Mouse (Mus musculus): ENCODE results near the gene Cemip2.

The Cemip2 gene

DNA sequence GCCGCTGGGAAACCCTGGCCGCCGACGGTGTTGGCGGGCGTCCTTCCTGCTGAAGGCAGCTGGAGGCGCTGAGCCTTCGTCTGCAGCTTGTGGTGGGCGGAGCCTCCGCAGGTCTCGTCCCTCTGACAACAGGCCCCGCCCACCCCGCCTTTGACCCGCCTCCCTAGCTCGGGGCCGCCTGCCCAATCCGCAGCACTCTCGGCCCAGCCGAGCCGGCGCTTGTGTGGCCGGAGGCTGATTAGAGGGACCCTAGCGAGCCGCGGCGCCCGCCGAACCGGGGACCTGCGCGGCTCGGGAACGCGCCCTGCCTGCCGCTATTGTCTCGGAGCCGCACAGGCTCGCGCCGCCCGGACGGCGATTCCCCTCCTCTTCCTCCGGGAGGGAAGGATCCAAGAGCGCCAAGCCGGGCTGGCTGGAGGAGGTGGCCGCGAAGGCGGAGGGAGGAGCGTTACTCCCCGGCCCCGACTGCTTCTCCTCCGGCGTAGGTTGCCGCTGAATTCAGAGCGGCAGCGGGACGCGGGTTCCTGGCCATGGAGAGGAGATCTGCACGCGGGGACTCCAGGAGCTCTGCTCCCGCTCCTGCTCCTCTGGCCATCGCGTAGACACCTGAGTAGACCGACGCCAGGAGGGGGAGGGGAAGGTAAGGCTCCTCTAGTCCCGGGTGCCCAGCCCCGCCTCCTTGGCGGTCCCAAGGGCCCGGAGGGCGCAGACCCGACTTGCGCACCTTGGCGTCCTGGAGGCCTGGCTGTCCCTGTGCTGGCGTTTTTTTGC lies at the start of gene Cemip2:
Cemip2 (plus strand) TSS at position 196 of the 771 bp plus-strand sequence.
- peak; percentile 96 to 97 for DNase-seq

DNA sequence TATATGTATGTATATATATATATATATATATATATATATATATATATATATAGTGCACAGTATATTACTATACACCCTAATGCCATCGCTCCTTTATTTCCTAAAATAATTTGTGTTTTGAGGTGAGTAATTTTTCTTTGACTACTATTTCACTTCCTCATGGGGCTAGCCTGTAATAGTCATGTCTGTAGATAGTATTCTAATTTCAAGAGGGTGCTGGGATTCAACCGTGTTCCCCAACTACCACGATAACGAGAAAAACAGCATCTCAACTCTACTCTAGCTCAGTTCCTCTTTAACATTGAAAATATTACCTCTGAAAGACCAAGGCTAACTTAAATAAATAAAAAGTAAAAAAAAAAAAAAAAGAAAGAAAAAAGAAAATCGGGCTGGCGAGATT lies 49.8 kb upstream of the Cemip2 start:
- DNase-seq = no peak

DNA sequence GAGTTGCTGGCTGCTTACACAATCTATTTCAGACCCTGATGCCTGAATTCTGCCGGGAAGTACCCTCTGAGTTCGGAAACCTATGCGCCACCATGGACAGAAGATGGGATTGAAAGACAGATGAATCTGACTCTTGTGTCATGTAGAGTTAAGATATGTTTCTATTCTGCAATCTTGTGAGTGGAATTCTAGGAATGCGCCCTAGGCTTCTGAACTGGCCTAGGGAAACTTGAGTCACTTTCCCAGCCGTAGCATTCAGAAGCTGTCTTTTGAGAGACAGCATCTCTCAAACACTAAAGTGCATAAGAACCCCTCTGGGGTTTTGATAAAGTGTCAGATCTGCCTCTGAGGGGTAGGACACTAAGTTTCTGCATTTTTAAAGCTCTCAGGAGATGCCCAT lies 46.3 kb upstream of the Cemip2 start:
- no peak for DNase-seq

DNA sequence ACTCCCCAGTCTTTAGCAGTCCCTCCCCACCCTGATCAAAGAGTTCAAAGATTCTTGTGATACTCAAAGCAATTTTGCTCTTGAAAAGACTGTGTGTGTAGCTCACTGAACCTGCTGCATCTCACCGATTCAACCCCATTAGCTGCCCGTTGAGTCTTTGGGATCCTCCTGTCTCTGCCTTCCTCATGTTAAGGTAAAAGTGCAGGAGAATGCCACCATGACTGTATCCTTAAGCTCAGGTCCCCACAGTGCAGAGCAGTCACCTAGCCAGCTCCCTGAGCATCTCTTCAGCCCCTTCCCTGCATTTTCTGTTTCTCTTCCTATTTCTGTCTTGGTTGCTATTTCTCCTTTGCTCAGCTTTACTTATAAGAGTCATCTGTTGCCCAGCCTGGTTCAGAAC lies 45.0 kb upstream of the Cemip2 start:
- DNase-seq = no peak

DNA sequence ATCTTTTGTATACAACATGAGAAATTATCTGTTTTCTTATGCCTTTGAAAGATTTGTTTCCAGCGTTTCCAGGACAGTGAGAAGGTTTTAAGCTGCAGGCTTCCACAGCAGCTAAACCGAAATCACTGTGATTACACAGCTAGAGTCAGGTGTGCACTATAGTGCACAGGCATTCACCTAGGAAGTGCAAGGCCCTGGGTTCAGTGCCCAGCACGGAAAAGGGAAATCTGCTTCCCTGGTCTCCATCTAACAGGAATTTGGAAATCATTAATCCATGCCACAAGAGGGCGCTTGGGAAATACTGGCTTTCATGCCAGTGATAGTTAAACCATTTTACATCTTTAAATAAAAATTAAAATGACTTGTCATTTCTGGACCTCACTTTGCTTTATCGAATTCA lies 44.0 kb upstream of the Cemip2 start:
- peak in 1 of 2 experiments; percentile 27 for DNase-seq

DNA sequence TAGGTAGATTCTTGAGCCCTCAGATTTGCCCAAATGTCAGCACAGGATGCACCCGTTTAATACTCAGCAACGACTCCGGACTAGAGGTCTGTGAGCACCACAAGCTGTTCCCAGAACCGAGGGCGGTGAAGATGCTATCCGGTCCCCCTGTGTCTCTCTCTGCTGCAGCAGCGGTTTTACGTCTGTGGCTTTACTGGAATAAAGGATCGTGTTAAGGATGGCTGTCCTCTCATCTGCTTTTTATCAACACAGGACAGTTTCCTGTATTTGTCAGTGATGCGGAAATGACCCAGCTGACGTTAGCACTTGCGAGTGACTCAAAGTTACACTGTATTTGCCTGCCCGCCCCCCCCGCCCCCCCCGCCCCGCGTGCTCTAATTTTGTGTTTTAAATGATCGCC lies 40.7 kb upstream of the Cemip2 start:
- peak; percentile 16 to 27 for DNase-seq

DNA sequence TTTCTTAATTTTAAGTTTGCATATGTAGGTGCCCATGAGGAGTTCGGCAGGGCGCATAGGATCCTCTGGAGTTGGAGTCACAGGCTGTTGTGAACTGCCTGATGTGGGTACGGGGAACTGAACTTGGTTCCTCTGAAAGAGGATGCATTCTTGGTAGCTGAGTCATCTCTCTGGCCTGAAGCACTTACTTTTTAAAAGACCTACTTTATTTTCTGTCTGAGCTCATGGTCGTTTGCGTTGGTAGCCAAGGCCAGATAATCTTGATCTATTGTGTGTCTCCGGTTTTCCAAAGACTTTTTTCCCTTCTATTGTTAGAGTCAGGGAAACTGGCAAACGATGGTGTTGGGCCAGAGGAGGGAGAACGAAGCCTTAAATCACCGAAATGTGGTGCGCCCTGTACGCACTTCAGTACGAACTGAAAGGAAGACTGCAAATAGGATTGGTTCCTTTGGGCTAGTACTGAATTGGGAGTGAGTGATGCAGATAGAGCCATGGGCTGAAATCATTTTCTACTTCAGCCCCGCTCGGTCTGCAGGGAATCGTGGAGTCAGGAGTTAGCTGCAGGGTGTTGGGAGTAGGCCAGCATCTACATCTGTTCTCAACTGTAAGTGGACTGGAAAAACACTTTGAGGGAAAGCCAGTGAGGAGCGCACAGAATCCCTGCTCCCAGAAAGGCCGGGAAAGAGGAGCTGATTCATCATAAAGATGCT lies 40.1 kb upstream of the Cemip2 start:
- peak; percentile 19 to 47 for DNase-seq

DNA sequence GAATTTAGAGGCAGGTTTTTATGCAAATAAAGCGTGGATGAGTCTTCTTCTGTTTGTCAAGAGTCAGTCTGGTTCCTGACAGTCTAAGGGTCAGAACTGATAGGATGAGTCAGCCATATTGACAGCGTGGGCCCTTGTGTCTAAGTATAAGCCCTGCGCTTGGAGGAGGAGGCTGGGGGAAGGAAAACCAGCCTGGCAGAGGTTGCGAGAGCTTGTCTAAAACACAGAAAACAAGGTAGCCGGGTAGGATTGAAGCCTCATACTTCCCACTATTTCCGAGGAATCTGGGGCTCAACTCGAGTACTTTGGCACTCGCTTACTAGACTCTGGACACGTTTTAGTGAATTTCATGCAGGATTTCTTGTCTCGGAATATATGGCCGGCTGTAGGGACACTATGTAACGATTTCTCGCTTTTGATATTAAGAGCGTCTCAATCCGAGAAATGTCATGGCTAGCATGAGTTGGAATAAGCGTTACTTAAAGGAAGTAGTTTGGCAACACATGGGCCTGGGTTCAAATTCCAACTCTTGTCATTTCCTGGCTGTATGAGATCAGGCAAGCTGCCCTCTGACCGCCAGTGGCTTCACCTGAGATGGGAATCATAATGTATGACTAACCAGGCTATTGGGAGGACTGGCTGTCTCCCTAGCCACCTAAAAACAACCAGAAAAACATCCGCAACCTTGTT lies 39.4 kb upstream of the Cemip2 start:
- DNase-seq = no peak

DNA sequence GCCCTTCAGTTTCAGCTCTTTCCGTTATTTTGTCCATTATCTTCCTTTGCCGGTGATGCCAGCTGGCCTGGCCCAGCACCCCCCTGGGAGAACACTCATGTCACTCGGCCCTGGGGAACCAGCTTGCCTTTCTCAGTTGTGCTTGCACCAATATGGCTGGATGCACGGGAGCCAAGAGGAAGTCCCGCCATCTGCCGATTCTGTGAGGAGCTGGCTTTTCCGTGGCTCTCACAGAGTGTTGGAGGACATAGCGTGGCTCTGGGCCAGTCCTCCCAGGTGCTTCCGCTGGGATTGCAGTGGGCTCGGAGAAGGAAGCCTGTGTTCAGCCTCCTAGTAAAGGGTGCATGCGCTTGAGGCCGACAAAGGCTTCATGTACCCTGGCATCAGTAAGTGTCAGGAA lies 36.0 kb upstream of the Cemip2 start:
- no peak for DNase-seq

DNA sequence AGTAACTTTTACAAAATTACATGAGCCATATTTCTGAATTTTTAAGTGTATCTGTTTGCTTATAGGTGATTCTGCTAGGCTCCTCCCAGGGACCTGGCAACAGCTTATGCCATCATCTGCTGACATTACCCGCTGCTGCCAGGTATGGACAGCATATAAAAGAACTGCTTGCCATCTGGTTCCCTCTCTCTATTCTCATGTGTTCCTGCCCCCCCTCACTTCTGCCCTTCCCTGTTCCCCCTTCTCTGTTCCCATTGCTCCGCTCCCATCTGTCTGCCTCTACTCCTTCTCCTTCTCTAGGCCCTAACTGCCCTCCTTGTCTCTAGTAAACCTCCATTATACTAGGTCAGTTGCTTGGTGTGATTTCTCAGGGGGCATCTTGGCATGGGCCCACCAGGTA lies 32.6 kb upstream of the Cemip2 start:
- DNase-seq = no peak

DNA sequence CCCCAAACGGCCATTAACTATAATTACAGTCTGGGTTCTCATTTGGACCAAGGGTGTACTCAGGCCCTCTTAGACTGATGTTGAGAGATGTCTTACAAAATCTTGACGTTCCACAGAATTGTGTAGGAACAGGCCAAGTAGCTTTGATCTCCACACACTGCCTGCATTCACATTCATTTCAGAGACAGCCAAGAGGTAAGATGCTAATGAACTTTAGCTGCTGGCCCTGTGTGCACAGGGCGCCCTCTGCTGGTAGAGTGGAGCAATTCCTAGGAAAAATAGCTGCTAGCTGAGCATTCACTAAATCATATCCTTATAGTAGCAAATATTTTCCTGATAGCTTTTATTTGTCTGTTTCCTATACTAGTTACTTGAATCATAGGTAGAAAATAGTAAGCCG lies 30.8 kb upstream of the Cemip2 start:
- DNase-seq = peak; percentile 48 to 63

DNA sequence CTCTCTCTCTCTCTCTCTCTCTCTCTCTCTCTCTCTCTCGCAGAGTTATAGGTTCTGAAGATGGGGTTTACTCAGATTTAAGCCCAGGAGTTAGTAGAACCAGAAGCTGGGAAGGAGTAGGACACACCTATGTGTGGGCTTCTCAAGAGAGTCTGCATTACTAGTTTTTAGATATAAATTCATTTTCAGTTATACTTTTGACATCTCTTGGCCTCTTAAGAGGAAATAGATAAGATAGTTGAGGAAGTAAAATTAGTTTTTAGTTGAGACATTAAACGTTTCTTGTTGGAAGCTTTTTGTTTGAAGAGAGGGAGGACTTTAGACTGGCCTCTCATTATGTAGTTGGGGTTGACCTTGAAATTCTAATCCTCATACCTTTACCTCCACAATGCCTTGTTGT lies 28.0 kb upstream of the Cemip2 start:
- no peak for DNase-seq

DNA sequence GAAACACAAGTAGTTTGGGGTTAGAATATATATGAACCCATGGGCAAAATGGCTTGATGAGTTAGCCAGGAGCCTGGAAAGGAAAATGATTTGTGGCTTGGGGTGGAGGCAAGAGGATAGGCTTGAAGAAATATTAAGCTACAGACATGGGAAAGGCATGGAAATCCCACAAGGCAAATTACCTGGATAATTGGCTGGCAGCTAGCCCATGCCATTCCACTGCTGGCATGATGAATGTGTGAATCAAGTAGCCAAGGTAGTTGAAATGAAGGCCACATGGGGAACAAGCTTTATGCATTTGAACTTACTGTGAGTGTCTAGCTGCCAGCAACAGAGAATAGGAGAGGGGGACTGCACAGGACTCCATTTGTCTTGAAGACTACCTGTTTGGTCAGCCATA lies 16.5 kb upstream of the Cemip2 start:
- no peak for DNase-seq

DNA sequence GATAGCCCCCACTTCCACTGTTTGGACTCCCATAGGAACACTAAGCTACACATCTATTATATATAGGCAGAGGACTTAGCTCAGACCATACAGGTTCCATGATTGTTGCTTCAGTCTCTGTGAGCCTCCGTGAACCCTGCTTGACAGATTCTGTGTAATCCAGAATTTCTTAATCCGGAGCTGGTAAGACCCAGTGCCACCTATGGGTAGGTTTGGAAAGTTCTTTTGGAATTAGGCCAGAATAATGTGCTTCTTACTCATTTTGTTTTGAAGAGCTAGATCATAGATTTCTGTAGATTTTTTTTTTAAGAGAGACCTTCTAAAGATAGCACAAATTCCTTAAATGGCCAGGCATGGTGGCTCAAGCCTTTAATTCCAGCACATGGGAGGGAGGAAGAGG lies 14.1 kb upstream of the Cemip2 start:
- DNase-seq = no peak

DNA sequence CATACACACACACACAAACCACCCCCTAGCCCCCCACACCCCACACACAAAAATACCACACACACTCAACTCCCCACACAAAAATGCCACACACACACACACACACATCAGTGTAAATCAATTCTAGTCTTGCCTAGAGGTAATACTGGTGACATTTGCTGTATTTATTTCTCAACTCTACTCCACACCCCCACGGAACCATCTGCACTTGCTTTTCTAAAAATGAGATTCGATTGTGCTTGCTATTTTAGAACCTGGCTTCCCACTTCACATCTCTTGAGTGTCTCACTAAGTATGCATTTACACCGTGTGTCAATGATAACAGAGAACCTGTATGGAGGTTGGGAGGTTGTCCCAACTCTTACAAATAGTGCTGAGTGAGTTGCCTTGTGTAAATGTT lies 13.4 kb upstream of the Cemip2 start:
- DNase-seq = no peak

DNA sequence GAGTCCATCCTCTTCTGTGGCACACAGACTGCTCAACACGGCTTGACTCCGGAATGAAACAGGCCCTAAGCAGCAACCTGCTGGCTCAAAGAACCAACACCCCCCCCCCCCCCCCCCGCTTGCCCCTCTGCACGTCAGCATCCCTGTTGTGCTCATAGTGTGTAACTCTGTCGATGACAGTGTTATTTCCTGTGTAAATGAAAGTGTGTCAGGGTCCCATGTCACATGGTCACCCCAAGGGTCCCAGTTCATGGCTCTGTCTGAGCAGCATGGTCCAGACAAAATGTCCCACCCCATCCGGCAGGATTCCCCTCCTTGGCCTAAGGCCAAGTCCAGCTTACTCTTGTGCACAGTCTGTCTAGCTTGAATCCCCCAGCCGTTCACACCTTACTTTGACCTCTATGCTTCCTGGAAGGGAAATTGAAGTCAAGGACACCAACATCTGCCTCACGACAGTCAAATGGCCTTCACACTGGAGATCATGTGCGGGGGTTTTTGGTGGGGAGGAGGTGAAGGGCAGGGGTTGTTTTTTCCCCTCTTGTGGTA lies 10.6 kb upstream of the Cemip2 start:
- no peak for DNase-seq

DNA sequence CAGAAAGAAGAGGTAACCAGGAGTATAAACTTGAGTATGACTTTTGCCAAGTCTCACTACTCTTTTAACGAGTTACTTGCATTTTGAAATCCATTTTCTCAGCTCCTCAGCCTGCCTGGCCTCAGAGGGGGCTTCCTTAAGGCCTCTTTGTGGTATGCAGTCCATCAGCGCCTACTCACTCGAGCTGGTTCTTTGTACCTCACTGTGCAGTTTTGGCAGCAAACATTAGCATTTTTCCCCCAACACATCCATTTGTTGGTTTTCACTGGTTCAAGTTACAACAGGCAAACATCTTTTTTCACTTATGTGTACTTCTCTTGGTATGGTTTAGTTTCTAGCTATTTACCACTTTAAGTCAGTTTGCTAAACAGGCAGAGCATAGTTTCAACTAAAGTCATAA lies 8.3 kb upstream of the Cemip2 start:
- no peak for DNase-seq

DNA sequence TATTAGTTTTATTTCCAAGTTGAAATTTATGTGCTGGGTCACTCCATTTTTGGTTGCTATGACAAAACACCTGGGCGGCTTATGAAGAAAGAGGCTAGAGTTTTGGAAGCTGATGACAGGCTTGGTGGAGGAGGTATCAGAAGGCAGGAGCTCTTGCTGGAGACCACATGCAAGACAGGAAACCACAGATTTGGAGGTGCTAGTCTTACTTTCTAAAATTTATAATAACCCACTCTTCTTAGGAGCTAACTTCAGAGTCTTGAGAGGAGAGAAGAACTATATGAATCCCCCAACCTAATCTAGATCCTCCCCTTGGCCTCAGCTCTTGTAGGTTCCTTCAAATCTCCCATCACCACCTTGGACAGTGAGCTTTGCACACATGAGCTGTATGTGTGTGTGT lies 6.6 kb upstream of the Cemip2 start:
- no peak for DNase-seq

DNA sequence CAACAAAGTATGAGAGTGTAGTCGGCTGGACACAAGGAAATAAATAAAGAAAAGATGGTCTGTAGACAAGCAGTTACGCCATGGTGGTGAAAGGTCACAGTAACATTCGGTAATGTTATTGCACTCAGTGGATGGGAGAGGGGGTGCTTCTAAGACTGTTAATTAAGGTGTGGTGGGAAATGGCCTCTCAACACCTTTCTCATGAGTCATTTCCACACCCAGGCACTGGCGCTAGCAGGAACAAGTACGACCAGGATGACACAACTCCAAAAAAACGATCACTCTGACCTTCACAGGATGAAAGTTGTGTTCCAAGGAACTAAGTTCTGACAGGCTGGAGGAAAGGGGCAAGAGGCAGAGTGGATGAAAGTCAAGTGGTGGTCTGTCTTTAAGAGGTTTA lies 4.5 kb upstream of the Cemip2 start:
- DNase-seq = no peak

DNA sequence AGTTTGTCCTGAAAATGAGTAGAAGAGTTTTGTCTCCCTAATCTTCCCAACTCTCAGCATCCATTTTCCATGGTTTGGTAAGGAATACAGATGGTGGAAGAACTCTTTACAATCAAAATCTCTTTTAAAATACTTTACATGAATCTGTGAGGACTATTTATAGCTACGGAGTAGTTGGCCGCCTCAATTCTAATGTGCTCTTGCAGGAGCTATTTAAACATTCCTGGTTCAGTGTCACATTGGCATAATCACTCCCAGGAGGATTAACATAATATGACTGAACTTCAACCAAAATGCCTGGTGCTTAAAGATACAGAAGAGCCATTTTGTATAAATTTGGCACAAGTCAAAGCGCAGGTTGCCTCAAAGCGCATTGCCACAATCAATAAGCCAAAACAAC lies 2.5 kb upstream of the Cemip2 start:
- no peak for DNase-seq

DNA sequence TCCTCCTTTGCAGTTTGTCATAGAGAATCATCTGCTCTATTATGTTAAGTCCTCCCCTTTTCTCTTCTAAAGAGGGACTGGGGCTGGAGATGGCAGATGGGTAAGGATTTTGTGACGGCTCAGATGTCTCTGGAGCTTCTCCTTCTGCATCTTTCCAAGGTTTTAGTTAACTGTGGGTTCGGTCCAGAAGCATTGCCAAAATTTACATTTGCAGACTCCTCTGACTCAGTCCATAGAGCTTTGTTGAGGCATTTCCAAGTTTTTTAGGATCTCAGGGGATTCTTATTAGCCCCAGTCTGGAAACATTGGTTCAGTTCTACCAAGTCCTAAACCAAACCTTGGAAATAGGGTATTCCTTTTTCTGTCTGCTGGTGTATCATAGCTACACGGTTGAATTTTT lies 1.5 kb upstream of the Cemip2 start:
- no peak for DNase-seq

DNA sequence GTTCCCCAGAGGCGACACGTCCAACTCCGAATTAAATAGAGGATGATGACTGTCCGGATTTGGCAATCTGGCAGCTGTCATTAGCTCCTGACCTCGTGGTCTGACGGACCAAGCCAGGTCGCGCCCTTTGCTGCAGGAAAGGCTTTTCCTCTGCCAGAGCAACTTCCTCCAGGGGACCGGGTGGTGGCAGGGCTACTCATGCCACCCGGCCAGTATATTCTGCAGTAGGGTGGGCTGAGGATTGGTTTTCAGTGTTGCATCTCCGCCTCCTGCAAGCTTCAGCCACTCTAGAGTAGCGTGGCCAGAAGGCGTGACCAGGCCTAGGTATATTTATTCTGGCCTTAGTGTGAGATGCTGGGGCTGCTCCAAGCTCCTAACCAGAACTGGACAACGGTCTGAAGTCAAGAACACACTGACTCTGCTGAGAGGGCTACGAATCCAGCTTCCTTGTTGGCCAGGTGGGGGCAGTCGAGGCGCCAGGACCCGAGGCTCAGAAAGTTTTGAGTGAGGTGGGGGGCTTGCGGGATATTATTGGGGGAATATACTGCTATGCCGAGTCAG lies 891 bp upstream of the Cemip2 start:
- DNase-seq = peak; percentile 49 to 51

DNA sequence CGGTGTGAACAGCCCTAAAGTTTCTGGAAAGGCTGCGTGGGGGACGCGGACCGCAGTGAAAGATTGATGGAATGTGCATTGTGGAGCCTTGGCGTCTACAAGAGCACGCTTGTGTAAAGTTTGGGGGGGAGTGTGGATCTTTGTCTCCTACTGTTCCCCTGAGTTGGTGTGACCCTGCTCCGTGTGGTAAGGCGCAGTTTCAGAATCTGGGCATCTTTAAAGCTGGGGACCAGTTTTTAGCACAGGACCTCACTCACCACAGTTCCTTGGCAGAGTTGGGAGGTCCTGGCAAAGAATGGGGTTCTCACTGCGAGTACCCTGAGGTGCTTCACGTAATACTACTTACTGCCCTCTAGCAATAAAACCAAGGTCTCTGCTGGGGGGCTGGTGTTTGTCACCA lies 964 bp downstream of the Cemip2 start:
- no peak for DNase-seq

Measured in kidney, adult 8-10 months (tissue).